Mouse (Mus musculus): ENCODE data around the gene Zfp804a. TPM values are rescaled to one million over a fixed set of nuclear protein-coding genes. Genes with fewer than 3 reads are reported as not detected.

The Zfp804a gene
- total and polyA plus RNA-seq, 3 experiments = not detected

GRCm38 (mm10) chr2:82211972-82212371, 158.9 kb downstream of the Zfp804a start:
- Histone ChIP-seq H3K79me2 (replicated peaks; ENCODE audit: control insufficient read depth, extremely low read depth, insufficient read depth, poor library complexity, severe bottlenecking) (no peaks in the 10 kb centered on the region), H3K9ac (ENCODE audit: insufficient read depth, low read depth) (no peak overlapping the region), H3K27me3 (replicated peaks) (no peaks in the 10 kb centered on the region), H3K4me1 (ENCODE audit: control insufficient read depth in 1 of 2, insufficient read depth in 2 of 2) (no peaks in the 10 kb centered on the region), H3K4me2 (ENCODE audit: insufficient read depth, low read depth, poor library complexity, severe bottlenecking) (no peak overlapping the region), H3K4me3 (replicated peaks in 1 of 3; ENCODE audit: low read depth in 2 of 3, low read length in 2 of 3, poor library complexity in 1 of 3) (no peak overlapping the region), H3K9me3 (replicated peaks; ENCODE audit: low read length) (no peaks in the 10 kb centered on the region), H3K36me3 (replicated peaks in 1 of 2; ENCODE audit: control insufficient read depth in 1 of 2, insufficient read depth in 1 of 2, low read length in 1 of 2) (no peaks in the 10 kb centered on the region), H3K27ac (ENCODE audit: insufficient read depth, low read depth) (no peak overlapping the region)
- in situ Hi-C loops (cut with MboI; ENCODE audit: low pct_ligation_motif_present, low pct_unique_long_range_greater_than_20kb, low sequenced_read_pairs) = no loop called here
- dilution Hi-C loops (cut with MboI; ENCODE audit: extremely low pct_ligation_motif_present, extremely low pct_unique_long_range_greater_than_20kb, low sequenced_read_pairs) = no loop called here
- DNase-seq (ENCODE audit: extremely low read depth) = no peak
- no peak for TF ChIP-seq MAFK (IDR thresholded peaks at IDR 0.05; ENCODE audit: insufficient replicate concordance, low read length)
- TF ChIP-seq CTCF (conservative IDR thresholded peaks at IDR 0.05 in 1 of 2, IDR thresholded peaks at IDR 0.05 in 1 of 2; ENCODE audit: low read depth in 2 of 2, low read length in 2 of 2) = no peak
- no peak for TF ChIP-seq RAD21 (IDR thresholded peaks at IDR 0.05; ENCODE audit: low read depth, low read length)
- no peak for TF ChIP-seq ZNF384 (IDR thresholded peaks at IDR 0.05; ENCODE audit: low read depth, low read length)
- no peak for TF ChIP-seq SMC3 (IDR thresholded peaks at IDR 0.05; ENCODE audit: low read depth, low read length)
- TF ChIP-seq MXI1 (IDR thresholded peaks at IDR 0.05; ENCODE audit: low read depth, low read length) = no peak
- no peak for TF ChIP-seq USF1 (IDR thresholded peaks at IDR 0.05; ENCODE audit: low read depth, low read length)
- no peak for TF ChIP-seq NELFE (IDR thresholded peaks at IDR 0.05; ENCODE audit: low read depth, low read length)
- TF ChIP-seq PAX5 (IDR thresholded peaks at IDR 0.05; ENCODE audit: low read length) = no peak

DNA sequence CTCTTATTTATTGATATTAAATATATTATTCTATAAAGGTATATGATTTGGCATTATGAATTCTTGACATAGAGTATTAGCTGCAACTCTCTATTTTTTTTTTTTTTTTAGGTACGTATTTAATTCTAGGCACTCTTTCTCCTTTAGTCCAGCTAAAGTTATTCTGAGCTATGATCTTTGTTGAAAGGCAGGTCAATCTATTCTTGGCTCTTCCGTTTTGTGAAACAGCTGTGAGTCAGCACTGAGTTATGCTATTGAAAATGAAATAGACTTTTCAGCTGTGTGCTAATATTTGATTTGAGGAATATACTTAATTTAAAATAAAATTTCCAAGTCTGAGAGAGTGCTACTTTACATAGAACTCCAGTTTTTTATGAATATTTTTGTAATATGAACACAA, 164.9 kb downstream of the Zfp804a start:
- Histone ChIP-seq H3K27ac (ENCODE audit: insufficient read depth, low read depth) (no peak overlapping the region), H3K79me2 (replicated peaks; ENCODE audit: control insufficient read depth, extremely low read depth, insufficient read depth, poor library complexity, severe bottlenecking) (no peaks in the 10 kb centered on the region), H3K4me1 (ENCODE audit: control insufficient read depth in 1 of 2, insufficient read depth in 2 of 2) (peaks cover 0 to 3% of the 10 kb centered on the region in 2 experiments; a peak in 2 of 4 replicates), H3K4me3 (replicated peaks in 1 of 3; ENCODE audit: low read depth in 2 of 3, low read length in 2 of 3, poor library complexity in 1 of 3) (no peak overlapping the region), H3K36me3 (replicated peaks in 1 of 2; ENCODE audit: control insufficient read depth in 1 of 2, insufficient read depth in 1 of 2, low read length in 1 of 2) (no peaks in the 10 kb centered on the region), H3K4me2 (ENCODE audit: insufficient read depth, low read depth, poor library complexity, severe bottlenecking) (no peak overlapping the region), H3K27me3 (replicated peaks) (no peaks in the 10 kb centered on the region), H3K9ac (ENCODE audit: insufficient read depth, low read depth) (no peak overlapping the region), H3K9me3 (replicated peaks; ENCODE audit: low read length) (no peaks in the 10 kb centered on the region)
- in situ Hi-C loops (cut with MboI; ENCODE audit: low pct_ligation_motif_present, low pct_unique_long_range_greater_than_20kb, low sequenced_read_pairs) = no loop called here
- no peak for TF ChIP-seq CHD2 (IDR thresholded peaks at IDR 0.05; ENCODE audit: low read length)
- no peak for TF ChIP-seq MAFK (IDR thresholded peaks at IDR 0.05; ENCODE audit: insufficient replicate concordance, low read length)
- no peak for TF ChIP-seq GABPA (IDR thresholded peaks at IDR 0.05; ENCODE audit: insufficient replicate concordance, low read depth, low read length)
- TF ChIP-seq ZMIZ1 (IDR thresholded peaks at IDR 0.05; ENCODE audit: low read depth, low read length) = no peak
- TF ChIP-seq UBTF (IDR thresholded peaks at IDR 0.05; ENCODE audit: low read depth, low read length) = no peak
- no peak for TF ChIP-seq SMC3 (IDR thresholded peaks at IDR 0.05; ENCODE audit: low read depth, low read length)
- no peak for TF ChIP-seq ELF1 (IDR thresholded peaks at IDR 0.05; ENCODE audit: low read depth, low read length)
- TF ChIP-seq TBP (conservative IDR thresholded peaks at IDR 0.05; ENCODE audit: low read depth, low read length) = no peak
- no peak for TF ChIP-seq ZKSCAN1 (IDR thresholded peaks at IDR 0.05; ENCODE audit: borderline replicate concordance, low read depth, low read length)
- TF ChIP-seq MEF2A (IDR thresholded peaks at IDR 0.05; ENCODE audit: borderline replicate concordance, low read depth, low read length) = peak; percentile 78; the same call in 1 of the 2 replicates
- peak; percentile 23; the same call in 1 of the 2 replicates for TF ChIP-seq ZNF384 (IDR thresholded peaks at IDR 0.05; ENCODE audit: low read depth, low read length)
- TF ChIP-seq ZC3H11A (IDR thresholded peaks at IDR 0.05; ENCODE audit: low read depth, low read length) = no peak
- 0 out of 2 replicates have a peak, but pooled peaks have one; percentile 19 for TF ChIP-seq ETS1 (conservative IDR thresholded peaks at IDR 0.05; ENCODE audit: low read depth, low read length)
- TF ChIP-seq MAZ (IDR thresholded peaks at IDR 0.05; ENCODE audit: low read depth, low read length) = no peak
- no peak for TF ChIP-seq SIN3A (IDR thresholded peaks at IDR 0.05; ENCODE audit: low read length)
- TF ChIP-seq KAT2A (IDR thresholded peaks at IDR 0.05; ENCODE audit: insufficient replicate concordance, low read length) = no peak
- no peak for TF ChIP-seq IRF4 (IDR thresholded peaks at IDR 0.05; ENCODE audit: low read depth, low read length)
- peak; percentile 12 for DNase-seq (ENCODE audit: extremely low read depth)
- dilution Hi-C loops (cut with MboI; ENCODE audit: extremely low pct_ligation_motif_present, extremely low pct_unique_long_range_greater_than_20kb, low sequenced_read_pairs) = no loop called here

Data from CH12.LX (cell line).